Mouse (Mus musculus) left cerebral cortex, adult 2 months (tissue): Measurements from ENCODE around the gene Srrd. TPM values are rescaled to one million over a fixed set of nuclear protein-coding genes. Genes with fewer than 3 reads are reported as not detected.
A peak's percentile ranks its signal among the peaks of the same experiment; 100 is the strongest.

Source experiments
- DNase-seq, 2 experiments: peaks; one replicate each; pipeline ENCODE4 v3.0.0; 2021 to 2022; ENCODE audit warnings: low spot score in 2 of 2, mixed read lengths in 1 of 2; ENCODE audit errors: extremely low spot score in 1 of 2
- H3K27ac ChIP-seq: fragments of 200-600 bp; 2 replicates; pipeline ENCODE4 v1.8.1; 2022
- H3K4me3 ChIP-seq: fragments of 200-600 bp; 2 replicates; pipeline ENCODE4 v1.8.1; 2022
- CTCF ChIP-seq: fragments of 200-600 bp; IDR thresholded peaks from 2 replicates; pipeline ENCODE4 v1.8.1; 2022; ENCODE audit warnings: antibody characterized with exemption, mild to moderate bottlenecking, moderate library complexity
- intact Hi-C: fragments of 180-260 bp; cut with DNase I; formaldehyde crosslinking; loops from one replicate; pipeline ENCODE4 v1.15.1; 2025
- total RNA-seq, 2 experiments: library from RNA; stranded (reverse); gene quantifications; 2 replicates each; pipeline ENCODE4 v1.2.3; 2021

Srrd gene
- total RNA-seq, 2 experiments from 2014 or later, result 23.1 to 29.9 TPM

DNA sequence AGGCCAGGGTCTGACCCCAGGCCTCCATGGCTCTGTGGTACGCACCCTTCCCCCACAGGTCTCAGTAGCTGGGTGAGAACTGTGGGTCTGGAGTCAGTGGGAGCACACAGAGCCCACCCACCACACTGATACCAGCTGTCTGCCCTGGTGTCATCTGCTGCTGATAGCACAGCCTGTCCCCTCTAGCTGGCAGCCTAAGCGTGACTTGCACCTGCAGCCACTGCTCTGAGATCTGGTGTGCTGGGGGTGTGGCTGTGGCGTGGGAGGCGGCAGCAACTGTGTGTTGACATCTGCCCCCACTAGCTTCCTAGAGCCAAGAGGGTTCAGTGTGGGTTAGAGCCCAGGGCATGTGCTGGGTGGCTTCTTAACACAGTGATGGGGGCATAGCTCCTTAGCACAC, 33.3 kb upstream of the Srrd start:
- no peak for TF ChIP-seq CTCF
- no peak for DNase-seq
- Histone ChIP-seq H3K4me3 (no peak overlapping the region), H3K27ac (no peak overlapping the region)
- intact Hi-C loops, result no loop called here

DNA sequence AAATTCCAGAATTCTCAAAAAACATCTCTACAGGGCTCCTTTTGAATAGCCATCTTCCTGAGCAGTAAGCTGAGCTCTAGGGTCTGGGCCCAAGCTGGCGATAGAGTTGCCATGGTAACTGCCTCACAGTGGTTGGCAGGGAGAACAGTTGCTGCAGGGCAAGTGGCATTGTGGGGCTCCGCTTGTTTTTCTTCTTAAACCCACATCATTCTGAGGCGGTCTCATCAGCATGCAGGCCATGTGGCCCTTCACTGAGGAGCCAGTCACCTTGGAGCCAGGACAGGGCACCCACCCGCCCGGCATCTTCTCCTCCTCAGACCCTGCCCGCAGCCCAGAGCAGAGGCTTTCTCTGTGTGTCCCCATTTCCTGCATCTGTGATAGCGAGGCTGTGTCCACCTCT, 29.1 kb upstream of the Srrd start:
- no peak for TF ChIP-seq CTCF
- no peak overlapping the region for H3K4me3 ChIP-seq
- peak overlapping the region; percentile 92 for H3K27ac ChIP-seq
- intact Hi-C loops, result no loop called here
- DNase-seq, result peak; percentile 61 to 77

DNA sequence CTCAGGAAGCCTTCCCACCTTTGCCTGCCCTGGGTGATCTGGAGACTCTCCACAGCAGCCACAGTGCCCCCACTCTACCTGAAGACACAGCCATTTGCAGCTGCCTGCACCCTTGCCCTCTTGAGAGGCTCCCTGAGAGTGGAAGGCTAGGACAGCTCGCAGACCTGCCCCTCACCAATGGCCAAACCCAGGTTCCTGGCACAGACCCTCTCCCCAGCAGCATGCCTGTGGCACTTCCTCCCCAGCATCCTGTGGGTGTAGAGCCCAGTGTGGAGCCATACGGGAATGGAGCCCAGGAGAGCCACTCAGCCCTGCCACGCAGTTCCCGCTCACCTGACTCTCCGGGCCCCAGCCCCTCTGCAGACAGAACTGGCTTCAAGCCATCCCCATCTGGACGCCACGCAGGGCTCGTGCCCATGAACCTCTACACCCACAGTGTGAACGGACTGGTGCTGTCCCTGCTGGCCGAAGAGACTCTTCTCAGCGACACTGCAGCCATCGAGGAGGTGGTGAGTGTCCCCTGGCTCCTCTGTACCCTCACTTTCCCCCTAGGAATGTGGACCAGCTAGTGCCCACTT, 27.5 kb upstream of the Srrd start:
- intact Hi-C loops, result no loop called here
- peak overlapping the region; percentile 92 for H3K27ac ChIP-seq
- no peak overlapping the region for H3K4me3 ChIP-seq
- TF ChIP-seq CTCF, result no peak
- DNase-seq, result no peak

DNA sequence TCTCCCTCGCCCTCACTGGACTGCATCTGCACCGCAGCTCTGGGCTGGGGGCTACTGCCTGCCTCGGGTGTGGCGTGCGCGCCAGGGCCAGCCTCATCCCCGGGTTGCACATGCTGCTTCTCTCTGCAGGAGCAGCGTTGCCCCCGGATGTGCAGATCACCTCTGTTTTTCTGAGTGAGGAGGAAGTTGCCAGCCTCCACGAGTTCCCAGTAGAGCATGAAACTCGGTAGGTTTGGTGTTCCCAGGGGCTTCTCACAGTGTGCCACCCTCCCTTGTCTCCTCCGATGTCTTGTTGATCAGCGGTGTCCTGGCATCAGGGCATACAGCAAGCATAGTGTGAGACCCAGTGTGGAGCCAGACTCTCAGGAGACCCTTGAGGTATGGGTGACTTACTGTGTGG, 26.5 kb upstream of the Srrd start:
- DNase-seq, result no peak
- H3K27ac ChIP-seq, result 0 out of 2 replicates have a peak overlapping the region, but pooled peaks have one; percentile 8
- no peak overlapping the region for H3K4me3 ChIP-seq
- intact Hi-C loops, result no loop called here
- no peak for TF ChIP-seq CTCF

DNA sequence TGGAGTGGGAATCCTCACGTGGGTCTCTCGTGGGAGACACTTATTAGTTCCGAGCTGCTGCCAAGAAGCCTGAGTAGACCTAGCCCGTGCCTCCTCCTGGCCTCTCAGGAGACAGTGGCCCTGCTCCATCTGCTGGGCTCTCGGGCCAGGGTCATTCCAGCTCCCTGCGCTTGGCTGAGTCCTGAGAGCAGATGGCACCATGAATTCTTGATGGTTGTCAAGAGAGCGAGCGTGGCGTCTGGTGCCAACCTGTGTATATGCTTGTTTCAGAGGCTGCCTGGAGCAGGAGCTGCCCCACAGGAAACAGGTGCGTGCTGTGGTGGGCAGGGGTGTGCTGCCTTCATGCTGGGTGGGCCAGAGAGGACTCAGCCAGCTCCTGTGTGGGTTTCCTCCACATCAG, 25.8 kb upstream of the Srrd start:
- no peak overlapping the region for H3K4me3 ChIP-seq
- TF ChIP-seq CTCF, result no peak
- H3K27ac ChIP-seq, result no peak overlapping the region; the same call in 1 of the 2 replicates
- DNase-seq, result no peak
- intact Hi-C loops, result no loop called here

DNA sequence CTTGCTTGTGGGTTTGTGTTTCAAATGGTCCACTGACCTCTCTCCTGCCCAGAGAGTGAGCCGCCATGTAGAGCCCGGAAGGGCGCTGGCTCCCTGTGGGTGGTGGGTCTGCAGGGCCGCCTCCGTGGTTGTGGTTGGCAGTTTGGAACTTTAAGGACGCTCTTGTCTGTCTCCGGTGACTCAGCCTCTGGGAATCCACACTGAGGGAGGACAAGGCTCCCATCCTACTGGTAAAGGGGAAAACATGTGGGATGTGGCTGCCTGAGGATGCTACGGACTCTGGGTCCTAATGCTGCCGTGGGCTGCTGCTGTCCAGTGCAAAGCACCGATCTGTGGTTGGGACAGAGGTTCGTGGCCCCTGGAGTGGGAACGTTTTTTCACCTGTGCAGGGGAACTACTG, 25.1 kb upstream of the Srrd start:
- Histone ChIP-seq H3K4me3 (no peak overlapping the region), H3K27ac (no peak overlapping the region)
- DNase-seq, result no peak
- TF ChIP-seq CTCF, result no peak
- intact Hi-C loops, result no loop called here

DNA sequence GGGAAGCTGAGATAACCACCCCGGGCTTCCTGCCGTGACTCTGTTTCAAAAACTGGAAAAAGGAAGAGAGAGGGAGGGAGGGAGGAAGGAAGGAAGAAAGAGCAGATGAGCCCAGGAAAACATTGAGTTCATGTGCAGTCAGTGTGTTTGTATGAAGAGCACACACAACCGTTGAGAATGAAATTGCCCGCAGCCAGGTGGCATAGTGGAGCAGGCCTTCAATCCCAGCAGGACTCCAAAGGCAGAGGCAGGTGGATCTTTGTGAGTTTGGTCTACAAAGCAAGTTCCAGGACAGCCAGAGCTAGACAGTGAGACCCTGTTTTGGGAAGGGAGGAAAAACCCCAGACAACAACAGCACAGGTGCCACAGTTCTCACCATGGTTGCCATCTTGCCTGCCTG, 24.5 kb upstream of the Srrd start:
- no peak for DNase-seq
- peak; percentile 40 for TF ChIP-seq CTCF
- Histone ChIP-seq H3K27ac (no peak overlapping the region), H3K4me3 (no peak overlapping the region)
- intact Hi-C loops, result no loop called here

DNA sequence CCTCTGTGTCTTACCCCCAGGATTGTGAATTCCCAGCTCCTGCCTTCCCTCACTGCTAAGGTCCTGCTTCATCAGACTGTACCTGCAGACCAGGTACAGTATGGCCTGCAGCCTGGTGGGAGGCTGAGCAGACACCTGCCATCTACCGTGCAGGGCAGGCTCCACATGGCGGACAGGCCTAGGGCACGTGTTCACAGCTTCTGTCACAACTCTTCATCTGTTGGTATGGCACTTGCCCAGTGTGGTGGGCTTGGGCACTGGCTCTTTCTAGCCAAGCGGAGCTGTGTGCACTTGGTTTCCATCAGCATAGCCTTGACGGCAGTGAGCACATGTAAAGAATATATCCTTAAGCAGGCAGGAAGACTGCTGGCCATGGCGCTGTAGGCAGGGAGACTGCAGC, 24.0 kb upstream of the Srrd start:
- no peak for DNase-seq
- TF ChIP-seq CTCF, result no peak
- Histone ChIP-seq H3K27ac (no peak overlapping the region), H3K4me3 (no peak overlapping the region)
- intact Hi-C loops, result no loop called here

DNA sequence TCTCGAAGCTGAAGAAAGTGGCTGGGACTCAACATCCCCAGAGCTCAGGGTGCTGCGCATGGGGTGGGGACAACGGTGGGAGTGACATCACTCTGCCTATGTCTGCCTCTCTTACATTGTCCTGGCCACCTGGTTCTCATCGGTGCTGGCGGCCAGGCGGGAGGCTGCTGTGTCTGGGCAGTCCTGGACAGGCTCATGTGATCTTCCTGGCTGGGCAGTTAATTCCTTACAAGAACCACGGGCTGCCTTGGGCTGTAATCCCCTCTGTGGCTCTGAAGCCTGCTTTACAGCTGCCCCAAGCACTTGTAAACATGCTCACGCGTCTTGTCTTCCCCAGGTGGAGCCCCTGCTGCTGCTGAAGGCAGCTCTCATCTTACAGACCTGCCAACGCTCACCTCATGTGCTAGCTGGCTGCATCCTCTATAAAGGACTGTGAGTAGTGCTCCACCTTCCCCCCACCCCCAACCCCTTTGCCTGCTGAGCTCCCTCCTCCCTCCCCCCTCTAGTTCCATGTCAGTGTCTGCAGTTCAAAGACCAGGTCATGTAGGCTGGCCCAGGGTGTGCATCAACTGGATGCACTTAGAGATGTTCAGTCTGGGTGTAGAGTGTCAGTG, 21.5 kb upstream of the Srrd start:
- intact Hi-C loops, result no loop called here
- no peak for TF ChIP-seq CTCF
- Histone ChIP-seq H3K4me3 (no peak overlapping the region), H3K27ac (no peak overlapping the region)
- DNase-seq, result no peak

DNA sequence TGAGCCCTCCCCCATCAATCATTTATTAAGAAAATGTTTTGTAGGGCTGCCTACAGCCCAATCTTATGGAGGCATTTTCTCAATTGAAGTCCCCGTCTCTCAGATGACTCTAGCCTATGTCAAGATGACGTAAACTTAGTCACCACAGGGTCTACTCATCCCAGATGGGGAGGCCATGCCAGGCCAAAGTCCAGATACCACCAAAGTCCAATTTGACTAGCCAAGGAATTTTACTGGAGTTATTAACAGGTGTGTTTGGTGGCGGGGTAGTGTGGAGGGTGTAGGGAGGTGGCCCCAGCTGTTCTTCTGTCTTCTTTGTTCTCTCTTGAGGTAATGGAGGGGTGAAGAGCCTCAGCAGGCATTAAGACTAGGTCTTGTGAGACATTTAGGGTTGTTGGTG, 17.2 kb upstream of the Srrd start:
- intact Hi-C loops, result no loop called here
- TF ChIP-seq CTCF, result no peak
- Histone ChIP-seq H3K27ac (no peak overlapping the region), H3K4me3 (no peak overlapping the region)
- no peak for DNase-seq

DNA sequence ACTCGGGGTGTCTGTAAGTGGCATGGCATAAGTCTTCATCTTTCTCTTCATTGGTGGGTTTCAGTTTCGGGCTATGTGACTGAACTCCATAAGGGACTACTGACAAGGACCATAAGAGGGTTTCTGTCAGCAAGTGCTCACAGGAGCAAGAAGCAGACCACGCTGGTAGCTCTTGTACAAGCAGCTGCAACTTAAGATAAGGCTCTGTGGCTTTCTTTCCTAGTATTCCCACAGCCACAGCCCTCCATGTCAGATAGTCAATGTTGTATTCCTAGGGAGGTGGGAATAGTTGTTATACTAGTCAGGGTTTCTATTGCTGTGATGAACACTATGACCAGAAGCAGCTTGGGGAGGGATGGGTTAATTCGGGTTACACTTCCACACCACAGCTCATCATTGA, 16.7 kb upstream of the Srrd start:
- Histone ChIP-seq H3K4me3 (no peak overlapping the region), H3K27ac (no peak overlapping the region)
- no peak for DNase-seq
- intact Hi-C loops, result no loop called here
- TF ChIP-seq CTCF, result no peak

DNA sequence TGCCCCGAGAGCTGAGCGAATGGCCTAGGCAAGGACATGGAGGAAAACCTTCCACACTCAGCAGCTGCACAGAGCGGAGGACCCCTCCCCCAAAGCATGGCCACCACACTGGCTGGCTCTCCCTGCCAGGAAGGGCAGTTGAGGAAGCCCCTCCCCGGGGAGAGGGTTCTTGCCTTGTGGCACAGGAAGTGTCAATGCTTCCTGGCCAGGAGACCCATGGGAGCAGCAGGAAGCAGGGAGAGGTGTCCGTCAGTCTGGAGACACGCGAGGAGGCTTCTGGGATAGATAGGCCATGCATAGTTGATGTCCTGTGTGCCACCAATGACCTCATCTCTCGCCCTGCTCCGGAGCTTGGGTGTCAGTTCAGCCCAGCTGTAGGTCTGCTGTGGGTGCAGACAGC, 13.5 kb upstream of the Srrd start:
- no peak overlapping the region for H3K27ac ChIP-seq
- DNase-seq, result no peak
- intact Hi-C loops, result no loop called here
- no peak overlapping the region for H3K4me3 ChIP-seq
- TF ChIP-seq CTCF, result no peak

DNA sequence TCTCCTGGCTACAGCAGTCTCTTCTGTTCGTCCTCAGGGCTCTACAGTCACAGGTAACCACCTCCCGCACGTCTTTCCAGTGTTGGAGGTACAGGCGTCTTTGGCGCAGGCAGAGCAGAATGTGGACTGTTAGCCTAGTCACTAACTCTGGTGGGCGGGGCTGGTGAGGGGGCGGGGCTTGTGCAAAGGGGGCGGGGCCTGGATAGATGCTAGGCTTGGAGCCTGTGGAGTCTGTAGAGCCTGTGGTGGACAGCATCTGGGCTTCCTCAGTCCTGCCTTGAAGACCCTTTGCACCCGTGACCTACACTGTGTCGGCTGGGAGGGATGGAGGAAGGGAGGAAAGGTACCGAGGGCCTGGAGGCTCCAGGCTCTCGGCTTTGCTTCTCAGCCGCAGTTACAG, 13.1 kb upstream of the Srrd start, which contains the start of gene Gm6583:
Gene Gm6583 (minus strand): TSS at position 124 of the 400 bp plus-strand sequence.
- intact Hi-C loops, result no loop called here
- DNase-seq, result no peak
- Histone ChIP-seq H3K4me3 (no peak within 1 kb of the TSS), H3K27ac (no peak within 1 kb of the TSS)
- TF ChIP-seq CTCF, result no peak
